Mouse (Mus musculus) hindbrain, embryonic 16.5 days (tissue): ENCODE measurements around the gene Snrpd3. TPM values are rescaled to one million over a fixed set of nuclear protein-coding genes. Genes with fewer than 3 reads are reported as not detected.
"Not testable (repeated sequence)": the region's sequence is repeated elsewhere in the genome, so short reads cannot be mapped to it uniquely, and the experiment has no call there.

ENCODE experiments used
- ATAC-seq: fragments of 200-750 bp; cut with Nextera tagmentation; 2 replicates; pipeline ENCODE4 v1.8.0; 2017; ENCODE audit warnings: moderate TSS enrichment, moderate library complexity
- H3K27ac ChIP-seq: fragments of 300-500 bp; sonication (generic); 2 replicates; pipeline ENCODE4 v1.5.1; 2014; ENCODE audit warnings: low read depth, mild to moderate bottlenecking, control low read depth, low read length, moderate library complexity
- H3K27me3 ChIP-seq: fragments of 300-500 bp; sonication (generic); replicated peaks from 2 replicates; pipeline ENCODE4 v1.6.1; 2014; ENCODE audit warnings: low read length; ENCODE audit not compliant: control insufficient read depth, insufficient read depth
- H3K36me3 ChIP-seq: fragments of 300-500 bp; sonication (generic); 2 replicates; pipeline ENCODE4 v1.6.1; 2014; ENCODE audit warnings: mild to moderate bottlenecking, low read length, moderate library complexity, mixed read lengths; ENCODE audit not compliant: control insufficient read depth, insufficient read depth
- H3K4me1 ChIP-seq: fragments of 300-500 bp; sonication (generic); 2 replicates; pipeline ENCODE4 v1.6.1; 2014; ENCODE audit warnings: low read depth, low read length; ENCODE audit not compliant: control insufficient read depth, insufficient read depth
- H3K4me2 ChIP-seq: fragments of 300-500 bp; sonication (generic); 2 replicates; pipeline ENCODE4 v1.6.1; 2014; ENCODE audit warnings: mild to moderate bottlenecking, low read length, control low read depth, moderate library complexity
- H3K4me3 ChIP-seq: fragments of 300-500 bp; sonication (generic); 2 replicates; pipeline ENCODE4 v1.5.1; 2014; ENCODE audit warnings: mild to moderate bottlenecking, low read length, control low read depth, moderate library complexity
- H3K9ac ChIP-seq: fragments of 300-500 bp; sonication (generic); 2 replicates; pipeline ENCODE4 v1.6.1; 2014; ENCODE audit warnings: low read depth, mild to moderate bottlenecking, control low read depth, low read length, moderate library complexity
- H3K9me3 ChIP-seq: fragments of 300-500 bp; sonication (generic); 2 replicates; pipeline ENCODE4 v1.6.1; 2014; ENCODE audit warnings: mild to moderate bottlenecking, low read length, moderate library complexity; ENCODE audit not compliant: control insufficient read depth
- WGBS: fragments of 180-500 bp; shearing (Covaris S2); extraction: QIAGEN DNeasy Blood & Tissue Kit; methylation state at CpG from one replicate; pipeline ENCODE4 v1.1.7; 2014; 5-methylcytosine and 5-hydroxymethylcytosine counted together
- polyA plus RNA-seq: library from polyadenylated mRNA; unstranded; fragments of >200 nt; fragmentation: Nextera tagmentation; extraction: Ambion mirVana; gene quantifications from 2 replicates; pipeline ENCODE4 v1.2.1, GENCODE M21; 2015

Snrpd3 gene
- polyA plus RNA-seq, 1 experiment from 2014 or later, result 114 TPM

DNA sequence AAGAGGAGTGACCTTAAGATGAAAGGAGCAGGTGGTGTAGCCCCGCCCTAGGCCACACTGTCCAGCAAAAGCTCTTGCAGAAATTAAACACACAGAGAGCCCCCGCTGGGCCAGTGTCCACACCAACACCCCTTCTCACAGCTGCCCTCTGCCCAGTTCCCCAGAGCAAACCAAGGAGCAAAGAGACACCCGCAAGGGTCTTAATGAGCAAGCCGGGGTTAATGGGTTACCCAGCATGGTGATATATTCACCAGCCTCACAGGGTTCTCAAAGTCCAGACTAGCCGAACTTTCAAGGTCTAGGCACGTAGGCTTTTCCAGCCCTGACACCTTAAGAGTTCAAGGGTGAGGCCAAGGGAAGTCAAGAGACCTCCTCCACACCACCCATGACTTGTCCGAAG is 48.6 kb downstream of the Snrpd3 start:
- ATAC-seq, result no peak
- Histone ChIP-seq H3K27ac (no peak overlapping the region), H3K36me3 (no peaks in the 10 kb centered on the region), H3K9ac (no peak overlapping the region), H3K27me3 (no peaks in the 10 kb centered on the region), H3K4me2 (no peak overlapping the region), H3K4me1 (peaks cover 6% of the 10 kb centered on the region), H3K9me3 (no peaks in the 10 kb centered on the region), H3K4me3 (no peak overlapping the region)
- 68% methylated on average over 7 of the region's 7 CpGs for WGBS

DNA sequence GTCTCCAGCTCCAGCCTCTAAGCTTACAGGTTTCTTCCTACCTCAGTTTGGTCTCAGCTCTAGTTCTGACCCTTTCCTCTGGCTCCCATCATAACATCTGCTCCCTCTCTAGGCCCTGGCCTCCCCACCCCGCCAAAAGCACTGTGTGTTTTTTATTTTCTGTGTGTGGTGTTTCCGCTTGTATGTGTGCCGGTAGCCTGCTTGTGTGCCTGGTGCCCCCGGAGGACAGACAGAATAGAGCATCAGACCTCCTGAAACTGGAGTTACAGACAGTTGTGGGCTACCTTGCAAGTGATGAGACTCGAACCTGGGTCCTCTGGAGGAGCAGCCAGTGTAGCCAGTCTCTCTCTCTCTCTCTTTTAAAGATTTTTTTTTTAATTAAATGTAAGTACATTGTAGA is 49.0 kb downstream of the Snrpd3 start:
- WGBS, result 83% methylated on average over 5 of the region's 5 CpGs
- no peak for ATAC-seq
- Histone ChIP-seq H3K4me2 (no peak overlapping the region), H3K4me1 (peaks cover 2% of the 10 kb centered on the region), H3K9me3 (no peaks in the 10 kb centered on the region), H3K9ac (no peak overlapping the region), H3K27ac (no peak overlapping the region), H3K36me3 (no peaks in the 10 kb centered on the region), H3K27me3 (no peaks in the 10 kb centered on the region), H3K4me3 (no peak overlapping the region)

DNA sequence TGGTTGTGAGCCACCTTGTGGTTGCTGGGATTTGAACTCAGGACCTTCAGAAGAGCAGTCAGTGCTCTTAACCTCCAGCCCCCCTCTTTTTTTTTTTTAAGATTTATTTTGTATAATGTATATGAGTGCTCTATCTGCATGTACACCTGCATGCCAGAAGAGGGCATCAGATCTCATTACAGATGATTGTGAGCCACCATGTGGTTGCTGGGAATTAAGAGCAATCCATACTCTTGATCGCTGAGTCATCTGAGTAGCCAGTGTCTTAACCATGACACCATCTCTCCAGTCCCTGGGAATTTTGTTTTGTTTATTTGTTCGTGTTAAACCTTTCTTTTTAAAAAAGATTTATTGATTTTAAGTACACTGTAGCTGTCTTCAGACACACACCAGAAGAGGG is 49.4 kb downstream of the Snrpd3 start:
- H3K4me2 ChIP-seq, H3K36me3 ChIP-seq, H3K9me3 ChIP-seq, ATAC-seq, H3K4me1 ChIP-seq, H3K27ac ChIP-seq, H3K9ac ChIP-seq, H3K4me3 ChIP-seq, H3K27me3 ChIP-seq: not testable (repeated sequence)
- 82% methylated on average over 2 of the region's 2 CpGs for WGBS

DNA sequence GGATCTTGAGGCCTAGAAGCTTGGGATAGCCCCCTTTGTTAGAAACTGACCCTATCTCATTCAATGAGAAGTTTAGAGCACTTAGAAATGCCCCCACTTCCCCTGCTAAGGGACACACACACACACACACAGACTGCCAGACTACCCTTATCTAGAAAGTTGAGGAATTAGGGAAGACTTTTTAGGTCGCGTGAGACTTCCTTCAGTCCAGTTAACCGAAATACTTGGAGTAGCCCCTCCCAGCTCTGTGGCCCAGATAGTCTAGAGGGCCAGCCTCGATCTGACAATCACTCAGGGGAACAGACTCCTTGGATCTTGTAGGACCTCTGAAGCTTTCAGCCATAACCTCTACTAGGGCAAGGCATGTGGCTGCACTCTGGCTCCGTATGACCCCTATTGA is 50.7 kb downstream of the Snrpd3 start:
- WGBS, result 45% methylated on average over 5 of the region's 5 CpGs
- no peaks in the 10 kb centered on the region for H3K27me3 ChIP-seq
- no peak overlapping the region for H3K4me2 ChIP-seq
- H3K4me1 ChIP-seq, result no peaks in the 10 kb centered on the region
- H3K27ac ChIP-seq, result no peak overlapping the region
- no peak for ATAC-seq
- H3K9me3 ChIP-seq, result no peaks in the 10 kb centered on the region
- H3K36me3 ChIP-seq, result no peaks in the 10 kb centered on the region
- no peak overlapping the region for H3K9ac ChIP-seq
- H3K4me3 ChIP-seq, result no peak overlapping the region

DNA sequence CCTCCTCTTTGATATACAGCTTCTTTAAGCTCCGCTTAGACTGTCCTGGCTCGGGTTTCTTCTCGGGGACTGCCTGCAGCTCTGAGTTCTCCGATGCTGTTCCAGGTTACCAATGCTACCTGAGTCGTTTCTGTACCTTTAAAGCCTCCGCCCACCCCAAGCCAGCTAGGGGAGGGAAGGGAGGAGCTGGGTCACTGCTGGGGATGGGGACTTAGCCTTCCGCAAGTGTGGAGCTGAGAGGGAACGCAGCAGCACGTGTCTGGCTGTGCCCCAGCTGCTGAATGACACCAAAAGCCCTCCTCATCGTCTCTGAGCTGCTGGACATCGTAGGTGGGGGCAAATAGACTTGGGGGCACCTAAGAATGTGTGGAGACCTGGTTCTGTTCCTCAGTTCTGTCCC is 51.1 kb downstream of the Snrpd3 start:
- no peak for ATAC-seq
- Histone ChIP-seq H3K27me3 (no peaks in the 10 kb centered on the region), H3K9ac (no peak overlapping the region), H3K9me3 (no peaks in the 10 kb centered on the region), H3K4me3 (no peak overlapping the region), H3K4me2 (no peak overlapping the region), H3K36me3 (no peaks in the 10 kb centered on the region), H3K4me1 (no peaks in the 10 kb centered on the region), H3K27ac (no peak overlapping the region)
- WGBS, result 7% methylated on average over 11 of the region's 11 CpGs

DNA sequence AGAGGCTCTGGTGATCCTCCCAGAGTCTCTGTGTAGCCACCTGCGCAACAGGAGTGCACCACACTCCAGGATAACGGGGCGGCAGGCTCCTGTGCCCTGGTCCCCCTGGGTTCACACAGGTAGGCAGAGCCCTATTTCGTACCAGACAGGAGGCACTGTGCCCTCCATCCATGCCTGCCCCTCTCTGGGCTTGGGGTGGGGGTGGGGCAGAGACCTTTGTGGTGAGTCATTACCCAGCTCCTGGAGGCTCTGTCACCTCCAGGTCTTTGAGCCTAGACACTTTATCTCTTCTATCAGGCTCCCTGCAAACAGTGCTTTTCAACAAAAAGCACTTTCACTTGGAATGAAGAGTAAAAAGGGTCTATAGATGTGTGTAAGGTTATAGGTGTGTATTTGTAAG is 51.5 kb downstream of the Snrpd3 start:
- Histone ChIP-seq H3K36me3 (no peaks in the 10 kb centered on the region), H3K9ac (no peak overlapping the region), H3K4me1 (no peaks in the 10 kb centered on the region), H3K27me3 (no peaks in the 10 kb centered on the region), H3K4me3 (no peak overlapping the region), H3K9me3 (no peaks in the 10 kb centered on the region), H3K4me2 (no peak overlapping the region), H3K27ac (no peak overlapping the region)
- no peak for ATAC-seq
- 19% methylated on average over 4 of the region's 4 CpGs for WGBS

DNA sequence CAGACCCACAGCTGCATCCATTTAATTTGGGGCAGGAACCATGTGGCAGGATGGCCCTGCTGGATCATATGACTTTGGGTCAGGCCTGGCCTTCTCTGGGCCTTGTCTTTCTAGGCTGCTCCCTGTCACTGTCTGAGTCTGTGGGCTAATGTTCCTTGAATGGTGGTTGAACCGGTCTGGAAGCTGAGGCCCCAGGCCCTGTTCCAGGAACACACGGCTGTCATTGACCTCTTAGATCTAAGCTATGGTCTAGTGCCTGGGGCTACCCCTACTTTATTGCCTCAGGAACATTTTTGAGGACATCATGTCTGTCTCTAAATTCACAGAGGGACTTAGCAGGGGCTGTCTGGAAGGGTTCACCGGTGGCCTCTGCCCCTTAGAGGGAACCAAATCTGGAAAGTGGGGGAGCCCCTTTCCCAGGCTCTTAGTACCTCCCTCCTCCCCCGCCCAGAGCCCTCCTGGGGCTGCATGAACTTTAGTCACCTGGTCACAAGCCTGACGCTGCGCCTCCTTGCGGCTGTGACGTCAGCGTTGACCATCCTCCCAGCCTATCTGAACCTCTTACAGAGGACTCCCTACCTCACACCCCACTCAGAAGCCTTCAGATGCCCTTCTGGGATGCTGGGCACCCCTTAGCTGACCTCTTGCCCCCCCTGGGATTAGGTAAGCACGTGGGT is 53.8 kb downstream of the Snrpd3 start:
- Histone ChIP-seq H3K36me3 (no peaks in the 10 kb centered on the region), H3K27ac (no peak overlapping the region), H3K4me2 (no peak overlapping the region), H3K9ac (no peak overlapping the region), H3K4me1 (no peaks in the 10 kb centered on the region), H3K4me3 (no peak overlapping the region), H3K27me3 (no peaks in the 10 kb centered on the region), H3K9me3 (no peaks in the 10 kb centered on the region)
- ATAC-seq, result no peak
- WGBS, result 26% methylated on average over 10 of the region's 10 CpGs

DNA sequence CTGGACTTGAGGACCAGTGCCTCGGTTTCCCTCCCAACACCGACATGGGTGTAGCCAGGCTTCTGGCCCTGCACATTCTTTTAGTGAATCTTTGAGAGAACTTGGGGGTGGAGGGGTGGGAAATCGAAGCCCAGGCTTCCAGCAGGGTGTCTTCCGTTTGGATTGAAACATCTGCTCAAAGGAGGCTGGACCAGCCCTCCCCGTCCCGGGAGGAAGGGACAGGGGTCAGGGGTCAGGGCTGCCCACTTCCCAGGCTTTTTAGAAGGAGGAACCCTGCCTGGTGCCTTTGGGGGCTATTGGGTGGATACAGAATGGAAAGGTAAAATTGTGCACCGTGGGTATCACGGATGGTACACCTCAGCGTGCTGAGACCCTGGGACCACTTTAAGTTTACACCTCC is 54.6 kb downstream of the Snrpd3 start:
- no peak for ATAC-seq
- Histone ChIP-seq H3K27ac (no peak overlapping the region), H3K4me3 (no peak overlapping the region), H3K9ac (no peak overlapping the region), H3K4me1 (no peaks in the 10 kb centered on the region), H3K27me3 (no peaks in the 10 kb centered on the region), H3K36me3 (no peaks in the 10 kb centered on the region), H3K4me2 (no peak overlapping the region), H3K9me3 (no peaks in the 10 kb centered on the region)
- 39% methylated on average over 9 of the region's 9 CpGs for WGBS

DNA sequence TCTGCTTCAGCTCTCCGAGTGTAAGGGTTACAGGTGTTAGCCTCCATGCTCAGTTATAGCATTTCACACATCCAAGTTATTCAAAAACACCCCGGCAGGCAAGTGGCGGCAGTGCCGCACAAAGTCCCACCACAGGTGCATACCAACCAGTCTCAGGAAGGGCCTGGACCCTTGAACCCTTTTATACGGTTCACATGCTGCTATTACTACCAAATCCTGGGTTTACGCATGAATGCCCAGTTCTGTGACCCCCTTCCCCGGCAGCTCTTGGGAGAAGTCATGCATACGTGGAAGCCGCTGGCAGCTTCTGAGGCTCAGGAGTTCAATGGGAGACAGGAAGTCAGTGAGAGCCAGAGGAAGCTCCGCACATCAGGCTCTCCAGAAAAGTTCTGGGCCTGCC is 55.8 kb downstream of the Snrpd3 start:
- no peak for ATAC-seq
- Histone ChIP-seq H3K36me3 (no peaks in the 10 kb centered on the region), H3K27ac (no peak overlapping the region), H3K4me2 (no peak overlapping the region), H3K4me1 (no peaks in the 10 kb centered on the region), H3K9me3 (no peaks in the 10 kb centered on the region), H3K9ac (no peak overlapping the region), H3K4me3 (no peak overlapping the region), H3K27me3 (no peaks in the 10 kb centered on the region)
- WGBS, result 46% methylated on average over 10 of the region's 10 CpGs

DNA sequence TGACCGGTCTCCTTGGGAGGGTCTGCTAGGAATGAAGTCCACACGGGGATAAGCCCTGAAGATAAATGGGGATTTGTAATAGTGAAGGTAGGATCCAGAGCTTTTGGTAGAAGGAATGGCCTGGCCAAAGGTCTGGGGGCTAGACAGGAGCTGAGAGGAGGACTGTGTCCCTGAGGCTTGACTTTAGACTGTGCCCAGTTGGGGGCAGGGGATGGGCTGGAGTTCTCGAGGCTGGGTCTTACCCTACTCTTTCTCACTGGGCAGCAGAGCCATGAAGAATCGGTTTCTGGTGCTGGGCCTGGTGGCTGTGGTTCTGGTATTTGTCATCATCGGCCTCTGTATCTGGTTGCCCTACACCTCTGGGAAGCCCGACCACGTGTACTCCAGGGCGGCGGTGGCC is 56.6 kb downstream of the Snrpd3 start:
- Histone ChIP-seq H3K27ac (no peak overlapping the region), H3K36me3 (no peaks in the 10 kb centered on the region), H3K9me3 (no peaks in the 10 kb centered on the region), H3K9ac (no peak overlapping the region), H3K4me1 (no peaks in the 10 kb centered on the region), H3K4me2 (no peak overlapping the region), H3K4me3 (no peak overlapping the region), H3K27me3 (no peaks in the 10 kb centered on the region)
- 89% methylated on average over 9 of the region's 9 CpGs for WGBS
- no peak for ATAC-seq
